Mouse (Mus musculus): ENCODE measurements around the gene Nav2.

GRCm38 (mm10) chr7:49521349-49521748, 612.8 kb downstream of the Nav2 start:
- TF ChIP-seq GATA1 (IDR thresholded peaks at IDR 0.05; ENCODE audit: borderline replicate concordance, low read length): no peak
- no peak for TF ChIP-seq FLI1 (IDR thresholded peaks at IDR 0.05; ENCODE audit: low read length)
